ENCODE assay signal across 24 mouse cellular contexts in the genomic region with DNA sequence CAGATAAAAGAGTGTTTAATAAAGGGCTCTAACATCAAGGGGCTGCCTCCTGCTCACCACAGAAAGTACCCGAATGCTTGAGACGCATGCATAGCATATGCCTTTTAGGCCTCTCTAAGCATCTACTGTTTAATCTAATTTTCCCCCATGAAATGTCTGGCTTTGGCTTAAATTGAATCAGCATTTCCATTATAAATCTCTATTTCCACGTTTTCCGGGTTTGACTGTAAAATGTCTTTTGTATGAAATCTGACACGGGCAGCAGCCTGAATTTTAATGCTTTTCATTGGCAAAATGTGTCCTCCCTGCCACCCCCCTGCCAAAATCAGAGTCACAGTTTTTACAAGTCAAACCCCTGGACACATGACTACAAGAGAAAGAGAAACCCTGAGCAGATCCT.
DNase-seq lines count a peak whose midpoint lies in the region; ATAC-seq lines count a peak whose summit lies in the region.
"Had no signal": no experiment of that assay in that cellular context is flagged by ENCODE, and none has a peak within 500 bp of the region (broad histone marks: within the 10 kb centered on the region; RNA-seq: fewer than 3 reads in every experiment).

No protein-coding gene starts in this region.

- 67% methylated on average over 5 of the region's 5 CpGs for WGBS in heart, embryonic 13.5 days
- 59% methylated on average over 5 of the region's 5 CpGs for WGBS in hindbrain, embryonic 13.5 days
- 84% methylated on average over 5 of the region's 5 CpGs for WGBS in hindbrain, embryonic 10.5 days
- WGBS in embryonic facial prominence, embryonic 13.5 days, result 30% methylated on average over 5 of the region's 5 CpGs
- WGBS in limb, embryonic 12.5 days, result 48% methylated on average over 5 of the region's 5 CpGs

- peaks cover 4% of the 10 kb centered on the region; the same call in 1 of the 2 replicates for H3K36me3 ChIP-seq in heart, embryonic 13.5 days
- no peaks in the 10 kb centered on the region for H3K36me3 ChIP-seq in hindbrain, embryonic 13.5 days
- no peaks in the 10 kb centered on the region for H3K36me3 ChIP-seq in hindbrain, embryonic 10.5 days
- no peaks in the 10 kb centered on the region for H3K36me3 ChIP-seq in embryonic facial prominence, embryonic 13.5 days
- H3K36me3 ChIP-seq in limb, embryonic 12.5 days, result no peaks in the 10 kb centered on the region
- H3K36me3 ChIP-seq: liver, embryonic 13.5 days; neural tube, embryonic 13.5 days; stomach, embryonic 15.5 days had no signal

- H3K4me1 ChIP-seq in heart, embryonic 13.5 days, result peaks cover 79% of the 10 kb centered on the region
- peaks cover 47% of the 10 kb centered on the region for H3K4me1 ChIP-seq in hindbrain, embryonic 13.5 days (replicated peaks)
- peaks cover 49% of the 10 kb centered on the region for H3K4me1 ChIP-seq in hindbrain, embryonic 10.5 days (replicated peaks)
- peaks cover 65% of the 10 kb centered on the region for H3K4me1 ChIP-seq in embryonic facial prominence, embryonic 13.5 days
- peaks cover 56% of the 10 kb centered on the region for H3K4me1 ChIP-seq in limb, embryonic 12.5 days (replicated peaks)

- H3K9ac ChIP-seq in heart, embryonic 13.5 days, result peak overlapping the region; percentile 44; the same call in 1 of the 2 replicates
- no peak overlapping the region for H3K9ac ChIP-seq in hindbrain, embryonic 13.5 days
- no peak overlapping the region for H3K9ac ChIP-seq in embryonic facial prominence, embryonic 13.5 days
- no peak overlapping the region for H3K9ac ChIP-seq in limb, embryonic 12.5 days (replicated peaks)
- H3K9ac ChIP-seq: liver, embryonic 13.5 days; neural tube, embryonic 13.5 days; stomach, embryonic 15.5 days had no signal

- H3K27ac ChIP-seq in heart, embryonic 13.5 days (replicated peaks), result peak overlapping the region; percentile 70
- H3K27ac ChIP-seq in hindbrain, embryonic 13.5 days, result 0 out of 2 replicates have a peak overlapping the region, but pooled peaks have one; percentile 12
- H3K27ac ChIP-seq in hindbrain, embryonic 10.5 days, result no peak overlapping the region
- H3K27ac ChIP-seq in embryonic facial prominence, embryonic 13.5 days, result 0 out of 2 replicates have a peak overlapping the region, but pooled peaks have one; percentile 52
- peak overlapping the region; percentile 32 for H3K27ac ChIP-seq in limb, embryonic 12.5 days
- H3K27ac ChIP-seq: gastrocnemius, adult 2 months; kidney, postnatal 0 days; liver, embryonic 13.5 days; neural tube, embryonic 13.5 days; stomach, embryonic 15.5 days had no signal

- no peak for DNase-seq in heart, postnatal 10 days
- DNase-seq in hindbrain, embryonic 10.5 days (ENCODE audit: low spot score), result no peak
- DNase-seq in B cell, adult 2 months, result no peak
- no peak for DNase-seq in spleen, postnatal 4 days (ENCODE audit: low spot score in 2 of 2)
- DNase-seq: adrenal gland, postnatal 10 days; cerebellum, adult 2 months; cerebellum, postnatal 25 days; embryo, embryonic 11 days; gastrocnemius, adult 2 months; kidney, adult 18-20 months; layer of hippocampus, adult 9-11 months; liver, embryonic 13.5 days; lung, adult 2 months; lung, postnatal 14 days; thymus, postnatal 25 days had no signal

- intact Hi-C loops in heart, postnatal 10 days (cut with DNase I), result no loop called here

- 0 out of 2 replicates have a peak overlapping the region, but pooled peaks have one; percentile 34 for H3K4me2 ChIP-seq in heart, embryonic 13.5 days
- H3K4me2 ChIP-seq in hindbrain, embryonic 13.5 days, result no peak overlapping the region
- peak overlapping the region; percentile 30; the same call in 1 of the 2 replicates for H3K4me2 ChIP-seq in embryonic facial prominence, embryonic 13.5 days
- no peak overlapping the region for H3K4me2 ChIP-seq in limb, embryonic 12.5 days
- H3K4me2 ChIP-seq: liver, embryonic 13.5 days; midbrain, embryonic 11.5 days; neural tube, embryonic 13.5 days; stomach, embryonic 15.5 days had no signal

- no peak overlapping the region for H3K4me3 ChIP-seq in heart, embryonic 13.5 days
- H3K4me3 ChIP-seq in hindbrain, embryonic 13.5 days, result no peak overlapping the region
- H3K4me3 ChIP-seq in hindbrain, embryonic 10.5 days, result no peak overlapping the region
- H3K4me3 ChIP-seq in embryonic facial prominence, embryonic 13.5 days, result no peak overlapping the region
- H3K4me3 ChIP-seq in limb, embryonic 12.5 days (replicated peaks), result no peak overlapping the region
- H3K4me3 ChIP-seq: gastrocnemius, adult 2 months; liver, embryonic 13.5 days; neural tube, embryonic 13.5 days; stomach, embryonic 15.5 days had no signal

- H3K9me3 ChIP-seq in heart, embryonic 13.5 days, result no peaks in the 10 kb centered on the region
- H3K9me3 ChIP-seq in hindbrain, embryonic 13.5 days, result no peaks in the 10 kb centered on the region
- no peaks in the 10 kb centered on the region for H3K9me3 ChIP-seq in hindbrain, embryonic 10.5 days
- no peaks in the 10 kb centered on the region for H3K9me3 ChIP-seq in embryonic facial prominence, embryonic 13.5 days
- no peaks in the 10 kb centered on the region for H3K9me3 ChIP-seq in limb, embryonic 12.5 days
- H3K9me3 ChIP-seq: liver, embryonic 13.5 days; neural tube, embryonic 13.5 days; stomach, embryonic 15.5 days had no signal

- ATAC-seq in heart, embryonic 13.5 days (ENCODE audit: extremely low read depth, insufficient number of reproducible peaks, low FRiP score, low TSS enrichment), result no peak
- ATAC-seq in hindbrain, embryonic 13.5 days (ENCODE audit: low FRiP score), result no peak
- ATAC-seq in embryonic facial prominence, embryonic 13.5 days (ENCODE audit: insufficient number of reproducible peaks, insufficient read depth, low FRiP score, low TSS enrichment, low read depth), result no peak
- no peak for ATAC-seq in limb, embryonic 12.5 days (ENCODE audit: insufficient number of reproducible peaks, insufficient read depth, low FRiP score, low TSS enrichment, low read depth)
- ATAC-seq: inflammation-experienced regulatory T-cells, adult 6 months had no signal

- no peaks in the 10 kb centered on the region for H3K27me3 ChIP-seq in heart, embryonic 13.5 days (replicated peaks)
- no peaks in the 10 kb centered on the region for H3K27me3 ChIP-seq in hindbrain, embryonic 13.5 days
- 0 out of 2 replicates have a peak, but pooled peaks cover 1% of the 10 kb centered on the region for H3K27me3 ChIP-seq in hindbrain, embryonic 10.5 days (ENCODE audit: insufficient read depth, poor library complexity, severe bottlenecking)
- peaks cover 64% of the 10 kb centered on the region for H3K27me3 ChIP-seq in embryonic facial prominence, embryonic 13.5 days
- H3K27me3 ChIP-seq in limb, embryonic 12.5 days, result no peaks in the 10 kb centered on the region
- H3K27me3 ChIP-seq: liver, embryonic 13.5 days; neural tube, embryonic 13.5 days; stomach, embryonic 15.5 days had no signal

Comparison
In these comparisons a context has a peak if more than half of its experiments do, and no peak if none do; other contexts are left out.
1. H3K4me2 ChIP-seq: peak in heart, embryonic 13.5 days (single experiment) and embryonic facial prominence, embryonic 13.5 days (single experiment); none in hindbrain, embryonic 13.5 days (single experiment) and limb, embryonic 12.5 days (single experiment).